Mouse (Mus musculus) lung, postnatal 0 days (tissue): ENCODE data around the gene Mef2a.

Experiments used
- CTCF ChIP-seq: IDR thresholded peaks from 2 replicates; pipeline ENCODE4 v1.5.1; 2016; ENCODE audit warnings: antibody characterized with exemption, mild to moderate bottlenecking
- EP300 ChIP-seq: IDR thresholded peaks from 2 replicates; pipeline ENCODE4 v1.6.1; 2016; ENCODE audit warnings: antibody characterized with exemption, mild to moderate bottlenecking, control low read depth

DNA sequence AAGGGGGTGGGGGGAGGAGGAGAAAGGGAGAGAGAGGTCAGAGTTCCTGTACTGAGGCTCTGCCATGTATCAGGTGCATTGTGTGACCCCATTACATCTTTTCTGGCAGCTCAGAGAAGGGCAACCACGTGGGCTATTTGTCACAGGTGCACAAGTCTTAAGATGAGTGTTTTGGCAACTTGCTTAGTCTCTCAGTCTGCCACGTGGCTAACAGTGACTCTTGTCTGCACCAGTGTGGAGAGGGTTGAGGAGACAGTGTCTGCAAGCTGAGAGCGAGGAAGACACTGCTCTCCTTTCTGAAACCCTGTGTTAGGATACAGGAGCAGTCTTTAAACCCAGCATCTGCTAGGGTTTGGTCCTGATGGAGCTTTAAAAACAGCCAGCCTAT, 48.4 kb upstream of the Mef2a start:
- TF ChIP-seq CTCF = no peak
- TF ChIP-seq EP300 = no peak
